Mouse (Mus musculus): Measurements from ENCODE around the gene Cldn10.

DNA sequence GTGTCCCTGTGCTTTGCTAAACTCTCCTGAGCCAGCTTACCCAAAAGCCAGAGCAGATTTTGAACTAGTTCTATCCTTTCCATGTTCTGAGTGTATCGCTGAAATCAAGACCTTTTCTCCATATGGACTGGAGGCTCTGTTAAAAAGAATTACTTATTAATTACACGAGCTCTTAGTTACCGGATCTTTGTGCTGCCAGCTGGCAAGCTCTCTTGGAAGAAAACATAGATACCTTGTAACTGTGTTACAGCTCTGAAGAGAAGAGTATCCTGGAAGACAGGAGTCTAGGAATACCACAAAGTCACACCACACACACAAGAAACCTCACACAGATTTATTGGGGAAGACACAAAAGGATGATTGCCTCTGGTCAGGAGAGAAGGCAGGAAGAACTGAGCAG, 31.1 kb upstream of the Cldn10 start:
- no peak for TF ChIP-seq CTCF (IDR thresholded peaks at IDR 0.05; ENCODE audit: low read depth, low read length)
- no peak for TF ChIP-seq POLR2A (IDR thresholded peaks at IDR 0.05; ENCODE audit: extremely low read depth, insufficient read depth, low read length)

Measured in liver, adult 2 months (tissue).